Mouse (Mus musculus): ENCODE data around the gene Il23r. TPM values are rescaled to one million over a fixed set of nuclear protein-coding genes. Genes with fewer than 3 reads are reported as not detected.

The Il23r gene
- polyA plus RNA-seq (2014; fragmentation: Nextera tagmentation; extraction: Ambion mirVana), result not detected in 2 replicates

DNA sequence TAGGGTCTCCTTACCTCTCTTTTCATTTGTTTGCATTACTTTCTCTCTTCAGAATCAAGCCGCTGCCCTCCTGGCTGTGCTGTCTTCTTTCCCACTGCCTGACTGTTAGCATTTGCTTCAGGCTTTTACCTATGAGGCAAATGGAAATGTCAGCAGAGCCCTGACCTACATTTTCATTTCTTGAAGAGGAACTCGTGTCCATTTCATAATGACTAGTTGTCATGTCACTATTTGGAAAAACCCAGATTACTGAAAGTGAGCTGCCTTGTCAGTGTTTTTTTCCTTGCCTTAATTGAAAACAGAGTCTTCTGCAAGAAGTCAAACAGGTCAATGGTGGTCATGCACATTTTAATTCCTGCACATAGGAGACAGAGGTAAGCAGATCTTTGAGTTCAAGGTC, at the start of gene Il23r:
Gene Il23r (minus strand): TSS at position 101 of the 400 bp plus-strand sequence.
- H3K4me3 ChIP-seq (replicated peaks; ENCODE audit: low read length), result no peak within 1 kb of the TSS
- H3K4me2 ChIP-seq (replicated peaks), result no peak within 1 kb of the TSS
- no peak within 1 kb of the TSS for H3K9ac ChIP-seq
- H3K9me3 ChIP-seq (ENCODE audit: control insufficient read depth, low read length), result no peaks in the 10 kb centered on the region
- H3K36me3 ChIP-seq (replicated peaks; ENCODE audit: control insufficient read depth, insufficient read depth), result no peaks in the 10 kb centered on the region
- H3K27me3 ChIP-seq (ENCODE audit: control insufficient read depth, insufficient read depth, low read length), result no peaks in the 10 kb centered on the region
- no peak within 1 kb of the TSS for H3K27ac ChIP-seq
- no peaks in the 10 kb centered on the region for H3K4me1 ChIP-seq (replicated peaks; ENCODE audit: control insufficient read depth, insufficient read depth, low read length)
- ATAC-seq (ENCODE audit: low FRiP score), result no peak
- WGBS, result 79% methylated on average over 2 of the region's 2 CpGs
- DNase-seq (ENCODE audit: low spot score), result no peak

DNA sequence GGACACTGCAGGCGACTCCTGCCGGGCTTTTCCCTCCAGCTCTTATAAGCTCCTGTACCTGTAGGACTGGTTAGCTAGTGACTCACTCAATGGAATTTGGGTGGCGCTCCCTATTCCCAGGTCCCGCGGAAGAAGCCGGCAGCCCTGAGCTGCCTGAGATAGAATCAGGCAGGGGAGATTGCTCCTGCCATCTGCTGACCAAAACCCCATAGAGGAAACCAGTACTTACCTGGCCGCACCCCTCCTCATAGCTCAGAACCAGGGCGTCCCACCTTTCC, 44.1 kb upstream of the Il23r start, which contains the start of gene Tacstd2:
Gene Tacstd2 (minus strand): TSS at position 20 of the 278 bp plus-strand sequence.
- H3K27ac ChIP-seq, result no peak within 1 kb of the TSS
- no peak for DNase-seq (ENCODE audit: low spot score)
- no peaks in the 10 kb centered on the region for H3K9me3 ChIP-seq (ENCODE audit: control insufficient read depth, low read length)
- peak within 1 kb of the TSS; percentile 44 for H3K9ac ChIP-seq
- peak within 1 kb of the TSS; percentile 53 for H3K4me3 ChIP-seq (replicated peaks; ENCODE audit: low read length)
- peak; percentile 10; the same call in 1 of the 2 replicates for ATAC-seq (ENCODE audit: low FRiP score)
- H3K27me3 ChIP-seq (ENCODE audit: control insufficient read depth, insufficient read depth, low read length), result peaks cover 73% of the 10 kb centered on the region
- peak within 1 kb of the TSS; percentile 91 for H3K4me2 ChIP-seq (replicated peaks)
- H3K4me1 ChIP-seq (replicated peaks; ENCODE audit: control insufficient read depth, insufficient read depth, low read length), result peaks cover 13% of the 10 kb centered on the region; the same call in 1 of the 2 replicates
- H3K36me3 ChIP-seq (replicated peaks; ENCODE audit: control insufficient read depth, insufficient read depth), result no peaks in the 10 kb centered on the region
- WGBS, result 9% methylated on average over 8 of the region's 8 CpGs

- Histone ChIP-seq H3K27ac (no peak overlapping the region), H3K4me3 (replicated peaks; ENCODE audit: low read length) (peak overlapping the region; percentile 53), H3K4me2 (replicated peaks) (peak overlapping the region; percentile 91), H3K9ac (peak overlapping the region; percentile 44), H3K27me3 (ENCODE audit: control insufficient read depth, insufficient read depth, low read length) (peaks cover 77% of the 10 kb centered on the region), H3K4me1 (replicated peaks; ENCODE audit: control insufficient read depth, insufficient read depth, low read length) (peaks cover 13% of the 10 kb centered on the region; the same call in 1 of the 2 replicates), H3K9me3 (ENCODE audit: control insufficient read depth, low read length) (no peaks in the 10 kb centered on the region), H3K36me3 (replicated peaks; ENCODE audit: control insufficient read depth, insufficient read depth) (no peaks in the 10 kb centered on the region)
- DNase-seq (ENCODE audit: low spot score) (peak; percentile 49), ATAC-seq (ENCODE audit: low FRiP score) (peak; percentile 78)
- WGBS, result 1% methylated on average over 62 of the region's 62 CpGs
These were observed 43.5 kb upstream of the Il23r start for GRCm38 (mm10) chr6:67535005-67535776.

- Histone ChIP-seq H3K4me3 (replicated peaks; ENCODE audit: low read length) (peak overlapping the region; percentile 53), H3K9ac (peak overlapping the region; percentile 44), H3K36me3 (replicated peaks; ENCODE audit: control insufficient read depth, insufficient read depth) (no peaks in the 10 kb centered on the region), H3K9me3 (ENCODE audit: control insufficient read depth, low read length) (no peaks in the 10 kb centered on the region), H3K27ac (no peak overlapping the region), H3K4me1 (replicated peaks; ENCODE audit: control insufficient read depth, insufficient read depth, low read length) (peaks cover 13% of the 10 kb centered on the region; the same call in 1 of the 2 replicates), H3K27me3 (ENCODE audit: control insufficient read depth, insufficient read depth, low read length) (peaks cover 81% of the 10 kb centered on the region), H3K4me2 (replicated peaks) (peak overlapping the region; percentile 91)
- peak; percentile 25 for ATAC-seq (ENCODE audit: low FRiP score)
- peak; percentile 27 for DNase-seq (ENCODE audit: low spot score)
- 9% methylated on average over 31 of the region's 31 CpGs for WGBS
These were observed 42.7 kb upstream of the Il23r start for GRCm38 (mm10) chr6:67534191-67535004.

- H3K27me3 ChIP-seq (ENCODE audit: control insufficient read depth, insufficient read depth, low read length), result peaks cover 76% of the 10 kb centered on the region
- no peaks in the 10 kb centered on the region for H3K36me3 ChIP-seq (replicated peaks; ENCODE audit: control insufficient read depth, insufficient read depth)
- 10% methylated on average over 29 of the region's 29 CpGs for WGBS
- H3K9me3 ChIP-seq (ENCODE audit: control insufficient read depth, low read length), result 0 out of 2 replicates have a peak, but pooled peaks cover 2% of the 10 kb centered on the region
- ATAC-seq (ENCODE audit: low FRiP score) (peak; percentile 41), DNase-seq (ENCODE audit: low spot score) (peak; percentile 33)
- peak overlapping the region; percentile 19; the same call in 1 of the 2 replicates for H3K4me3 ChIP-seq (replicated peaks; ENCODE audit: low read length)
- no peak overlapping the region for H3K27ac ChIP-seq
- H3K9ac ChIP-seq, result 0 out of 2 replicates have a peak overlapping the region, but pooled peaks have one; percentile 28
- peak overlapping the region; percentile 42 for H3K4me2 ChIP-seq (replicated peaks)
- peaks cover 13% of the 10 kb centered on the region; the same call in 1 of the 2 replicates for H3K4me1 ChIP-seq (replicated peaks; ENCODE audit: control insufficient read depth, insufficient read depth, low read length)
These were observed 41.2 kb upstream of the Il23r start for GRCm38 (mm10) chr6:67532665-67533440.

GRCm38 (mm10) chr6:67531822-67532162, 40.1 kb upstream of the Il23r start:
- Histone ChIP-seq H3K9ac (no peak overlapping the region), H3K4me3 (replicated peaks; ENCODE audit: low read length) (no peak overlapping the region), H3K27ac (no peak overlapping the region), H3K36me3 (replicated peaks; ENCODE audit: control insufficient read depth, insufficient read depth) (no peaks in the 10 kb centered on the region), H3K4me2 (replicated peaks) (no peak overlapping the region), H3K9me3 (ENCODE audit: control insufficient read depth, low read length) (0 out of 2 replicates have a peak, but pooled peaks cover 6% of the 10 kb centered on the region), H3K27me3 (ENCODE audit: control insufficient read depth, insufficient read depth, low read length) (peaks cover 68% of the 10 kb centered on the region), H3K4me1 (replicated peaks; ENCODE audit: control insufficient read depth, insufficient read depth, low read length) (peaks cover 13% of the 10 kb centered on the region; the same call in 1 of the 2 replicates)
- DNase-seq (ENCODE audit: low spot score), result no peak
- ATAC-seq (ENCODE audit: low FRiP score), result no peak
- WGBS, result 71% methylated on average over 7 of the region's 7 CpGs

DNA sequence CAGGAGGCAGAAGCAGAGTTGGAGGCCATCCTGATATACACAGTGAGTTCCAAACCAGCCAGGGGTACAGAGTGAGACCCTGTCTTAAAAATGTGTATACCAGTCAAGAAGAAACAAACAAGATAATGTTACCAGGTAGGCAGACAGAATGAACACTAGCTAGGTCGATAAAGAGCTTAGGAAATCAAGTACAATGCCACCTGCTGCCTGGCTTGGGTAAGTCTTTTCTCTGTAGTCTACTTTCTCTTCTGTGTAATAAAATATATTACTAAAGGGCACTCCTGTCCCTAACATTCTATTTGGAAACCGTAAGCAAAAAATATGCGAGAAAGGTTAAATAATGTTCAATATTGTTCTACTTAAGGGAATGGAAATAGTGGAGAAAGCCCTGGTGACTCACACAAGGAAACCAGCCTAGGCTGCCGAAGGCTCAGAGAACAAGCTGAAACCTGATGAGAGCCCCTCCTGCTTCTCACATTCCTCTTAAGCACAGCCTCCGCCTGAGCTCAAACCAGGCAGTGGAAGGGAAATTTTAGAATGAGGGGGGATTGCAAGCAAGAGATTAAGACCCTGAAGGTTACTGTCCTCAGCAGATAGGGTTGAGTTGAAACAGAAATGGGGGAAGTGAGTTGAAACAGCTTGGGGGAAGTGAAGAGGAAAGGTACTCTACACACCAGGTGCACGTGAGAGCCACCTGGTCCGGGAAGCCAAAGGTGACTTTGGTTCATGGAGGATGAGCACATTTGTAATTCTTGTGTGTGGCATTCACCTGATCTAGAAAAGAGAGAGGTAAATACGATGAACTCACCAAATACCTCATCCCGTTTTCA, 39.6 kb upstream of the Il23r start:
- 73% methylated on average over 9 of the region's 9 CpGs for WGBS

GRCm38 (mm10) chr6:67526356-67526755, 34.7 kb upstream of the Il23r start:
- Histone ChIP-seq H3K27me3 (ENCODE audit: control insufficient read depth, insufficient read depth, low read length) (peaks cover 14% of the 10 kb centered on the region), H3K4me2 (replicated peaks) (no peak overlapping the region), H3K9me3 (ENCODE audit: control insufficient read depth, low read length) (0 out of 2 replicates have a peak, but pooled peaks cover 6% of the 10 kb centered on the region), H3K27ac (no peak overlapping the region), H3K4me3 (replicated peaks; ENCODE audit: low read length) (no peak overlapping the region), H3K9ac (no peak overlapping the region), H3K36me3 (replicated peaks; ENCODE audit: control insufficient read depth, insufficient read depth) (no peaks in the 10 kb centered on the region), H3K4me1 (replicated peaks; ENCODE audit: control insufficient read depth, insufficient read depth, low read length) (no peaks in the 10 kb centered on the region)
- DNase-seq (ENCODE audit: low spot score) (no peak), ATAC-seq (ENCODE audit: low FRiP score) (no peak)
- 90% methylated on average over 5 of the region's 5 CpGs for WGBS

More for the DNA sequence above, 39.6 kb upstream of the Il23r start:
- DNase-seq (ENCODE audit: low spot score) (no peak), ATAC-seq (ENCODE audit: low FRiP score) (no peak)
- Histone ChIP-seq H3K4me3 (replicated peaks; ENCODE audit: low read length) (no peak overlapping the region), H3K4me2 (replicated peaks) (no peak overlapping the region), H3K36me3 (replicated peaks; ENCODE audit: control insufficient read depth, insufficient read depth) (no peaks in the 10 kb centered on the region), H3K4me1 (replicated peaks; ENCODE audit: control insufficient read depth, insufficient read depth, low read length) (peaks cover 13% of the 10 kb centered on the region; the same call in 1 of the 2 replicates), H3K27ac (no peak overlapping the region), H3K27me3 (ENCODE audit: control insufficient read depth, insufficient read depth, low read length) (peaks cover 62% of the 10 kb centered on the region), H3K9me3 (ENCODE audit: control insufficient read depth, low read length) (0 out of 2 replicates have a peak, but pooled peaks cover 6% of the 10 kb centered on the region), H3K9ac (no peak overlapping the region)

Data from hindbrain, embryonic 14.5 days (tissue).